Mouse (Mus musculus) intestine, postnatal 0 days (tissue): ENCODE measurements around the gene Larp4b. TPM values are rescaled to one million over a fixed set of nuclear protein-coding genes. Genes with fewer than 3 reads are reported as not detected.

Source experiments
- ATAC-seq: fragments of 200-750 bp; cut with Nextera tagmentation; 2 replicates; pipeline ENCODE4 v1.8.0; 2017; ENCODE audit warnings: mild to moderate bottlenecking, moderate TSS enrichment, moderate library complexity
- H3K27ac ChIP-seq: fragments of 300-500 bp; sonication (generic); 2 replicates; pipeline ENCODE4 v1.5.1; 2014; ENCODE audit warnings: mild to moderate bottlenecking, low read depth, low read length, moderate library complexity
- H3K27me3 ChIP-seq: fragments of 300-500 bp; sonication (generic); replicated peaks from 2 replicates; pipeline ENCODE4 v1.6.1; 2014; ENCODE audit warnings: low read length, mixed read lengths; ENCODE audit not compliant: control insufficient read depth, insufficient read depth
- H3K36me3 ChIP-seq: fragments of 300-500 bp; sonication (generic); 2 replicates; pipeline ENCODE4 v1.6.1; 2014; ENCODE audit warnings: mild to moderate bottlenecking, moderate library complexity; ENCODE audit not compliant: control insufficient read depth, insufficient read depth
- H3K4me1 ChIP-seq: fragments of 300-500 bp; sonication (generic); replicated peaks from 2 replicates; pipeline ENCODE4 v1.6.1; 2014; ENCODE audit warnings: antibody characterized with exemption, low read length, mixed read lengths; ENCODE audit not compliant: control insufficient read depth, insufficient read depth
- H3K4me2 ChIP-seq: fragments of 300-500 bp; sonication (generic); replicated peaks from 2 replicates; pipeline ENCODE4 v1.6.1; 2014; ENCODE audit warnings: low read depth, mild to moderate bottlenecking, moderate library complexity
- H3K4me3 ChIP-seq: fragments of 300-500 bp; sonication (generic); 2 replicates; pipeline ENCODE4 v1.5.1; 2014; ENCODE audit warnings: low read depth, low read length
- H3K9ac ChIP-seq: fragments of 300-500 bp; sonication (generic); 2 replicates; pipeline ENCODE4 v1.6.1; 2014; ENCODE audit warnings: mild to moderate bottlenecking, low read depth, low read length
- H3K9me3 ChIP-seq: fragments of 300-500 bp; sonication (generic); 2 replicates; pipeline ENCODE4 v1.6.1; 2016; ENCODE audit warnings: mixed run types; ENCODE audit not compliant: control insufficient read depth
- CTCF ChIP-seq: sonication (generic); IDR thresholded peaks from 2 replicates; pipeline ENCODE4 v1.5.1; 2016; ENCODE audit warnings: low read depth, mild to moderate bottlenecking, control low read depth, antibody characterized with exemption, moderate library complexity
- WGBS: fragments of 180-500 bp; shearing (Covaris S2); extraction: QIAGEN DNeasy Blood & Tissue Kit; methylation state at CpG from one replicate; pipeline ENCODE4 v1.1.7; 2014; 5-methylcytosine and 5-hydroxymethylcytosine counted together
- polyA plus RNA-seq: library from polyadenylated mRNA; unstranded; fragments of >200 nt; fragmentation: Nextera tagmentation; extraction: Ambion mirVana; gene quantifications from 2 replicates; pipeline ENCODE4 v1.2.1, GENCODE M21; 2015

The Larp4b gene
- polyA plus RNA-seq, 1 experiment from 2014 or later, result 32.5 TPM

- no peak overlapping the region for H3K9ac ChIP-seq
- H3K9me3 ChIP-seq, result no peaks in the 10 kb centered on the region
- H3K27me3 ChIP-seq, result no peaks in the 10 kb centered on the region
- ATAC-seq, result no peak
- 65% methylated on average over 3 of the region's 3 CpGs for WGBS
- peaks cover 10% of the 10 kb centered on the region; the same call in 1 of the 2 replicates for H3K36me3 ChIP-seq
- no peak overlapping the region for H3K27ac ChIP-seq
- TF ChIP-seq CTCF, result peak; percentile 51
- no peak overlapping the region for H3K4me3 ChIP-seq
- H3K4me2 ChIP-seq, result no peak overlapping the region
- no peaks in the 10 kb centered on the region for H3K4me1 ChIP-seq
Observed at GRCm38 (mm10) chr13:9178718-9179117, 85.0 kb downstream of the Larp4b start.

- Histone ChIP-seq H3K27ac (no peak overlapping the region), H3K9ac (no peak overlapping the region), H3K4me3 (no peak overlapping the region), H3K9me3 (no peaks in the 10 kb centered on the region), H3K4me1 (no peaks in the 10 kb centered on the region), H3K27me3 (no peaks in the 10 kb centered on the region), H3K36me3 (no peaks in the 10 kb centered on the region), H3K4me2 (peak overlapping the region; percentile 40)
- 54% methylated on average over 11 of the region's 11 CpGs for WGBS
- no peak for ATAC-seq
- TF ChIP-seq CTCF, result no peak
Observed at GRCm38 (mm10) chr13:9180221-9180620, 86.5 kb downstream of the Larp4b start.

- no peak for ATAC-seq
- Histone ChIP-seq H3K4me1 (no peaks in the 10 kb centered on the region), H3K9me3 (no peaks in the 10 kb centered on the region), H3K36me3 (no peaks in the 10 kb centered on the region), H3K9ac (no peak overlapping the region), H3K4me3 (no peak overlapping the region), H3K27me3 (no peaks in the 10 kb centered on the region), H3K4me2 (no peak overlapping the region), H3K27ac (no peak overlapping the region)
- 60% methylated on average over 6 of the region's 6 CpGs for WGBS
- no peak for TF ChIP-seq CTCF
Observed at GRCm38 (mm10) chr13:9181106-9181505, 87.4 kb downstream of the Larp4b start.

GRCm38 (mm10) chr13:9181666-9182264 lies 88.1 kb downstream of the Larp4b start:
- peak; percentile 94 for TF ChIP-seq CTCF
- Histone ChIP-seq H3K4me3 (no peak overlapping the region), H3K9ac (no peak overlapping the region), H3K27ac (no peak overlapping the region), H3K4me2 (no peak overlapping the region), H3K27me3 (no peaks in the 10 kb centered on the region), H3K36me3 (no peaks in the 10 kb centered on the region), H3K4me1 (no peaks in the 10 kb centered on the region), H3K9me3 (no peaks in the 10 kb centered on the region)
- 13% methylated on average over 11 of the region's 11 CpGs for WGBS
- no peak for ATAC-seq

- Histone ChIP-seq H3K9ac (no peak overlapping the region), H3K36me3 (no peaks in the 10 kb centered on the region), H3K4me3 (no peak overlapping the region), H3K4me2 (no peak overlapping the region), H3K9me3 (no peaks in the 10 kb centered on the region), H3K4me1 (no peaks in the 10 kb centered on the region), H3K27ac (no peak overlapping the region), H3K27me3 (no peaks in the 10 kb centered on the region)
- no peak for TF ChIP-seq CTCF
- 74% methylated on average over 6 of the region's 6 CpGs for WGBS
- ATAC-seq, result no peak
Observed at GRCm38 (mm10) chr13:9184281-9184680, 90.6 kb downstream of the Larp4b start.

GRCm38 (mm10) chr13:9184716-9185115 lies 91.0 kb downstream of the Larp4b start:
- no peak for ATAC-seq
- no peaks in the 10 kb centered on the region for H3K4me1 ChIP-seq
- no peak overlapping the region for H3K27ac ChIP-seq
- H3K4me3 ChIP-seq, result no peak overlapping the region
- no peaks in the 10 kb centered on the region for H3K27me3 ChIP-seq
- H3K9me3 ChIP-seq, result no peaks in the 10 kb centered on the region
- TF ChIP-seq CTCF, result no peak
- no peak overlapping the region for H3K9ac ChIP-seq
- no peak overlapping the region for H3K4me2 ChIP-seq
- H3K36me3 ChIP-seq, result no peaks in the 10 kb centered on the region
- WGBS, result 88% methylated on average over 6 of the region's 6 CpGs

GRCm38 (mm10) chr13:9187156-9187555 lies 93.5 kb downstream of the Larp4b start:
- no peak overlapping the region for H3K27ac ChIP-seq
- H3K4me2 ChIP-seq, result no peak overlapping the region
- H3K4me1 ChIP-seq, result no peaks in the 10 kb centered on the region
- ATAC-seq, result no peak
- WGBS, result 49% methylated on average over 7 of the region's 7 CpGs
- no peak for TF ChIP-seq CTCF
- no peak overlapping the region for H3K4me3 ChIP-seq
- no peaks in the 10 kb centered on the region for H3K36me3 ChIP-seq
- no peaks in the 10 kb centered on the region for H3K9me3 ChIP-seq
- H3K9ac ChIP-seq, result no peak overlapping the region
- H3K27me3 ChIP-seq, result no peaks in the 10 kb centered on the region
